Mouse (Mus musculus) cerebellum, adult 2 months (tissue): ENCODE data around the gene Hs3st2.

ENCODE experiments used
- CTCF ChIP-seq: fragments of 200-500 bp; IDR thresholded peaks from 2 replicates; pipeline ENCODE4 v1.5.1; 2011; ENCODE audit warnings: low read depth, mild to moderate bottlenecking, control low read depth, low read length, moderate library complexity, borderline replicate concordance; ENCODE audit not compliant: insufficient read depth
- POLR2A ChIP-seq: fragments of 200-500 bp; IDR thresholded peaks from 2 replicates; pipeline ENCODE4 v1.6.1; 2011; ENCODE audit warnings: low read length, control low read depth, borderline replicate concordance; ENCODE audit not compliant: insufficient read depth

- TF ChIP-seq CTCF = no peak
- no peak for TF ChIP-seq POLR2A
These were observed 2.2 kb downstream of the Hs3st2 start for GRCm38 (mm10) chr7:121393884-121394283.
